ENCODE assay signal across 22 mouse cellular contexts in genomic region chr11:4252886-4253285, GRCm38 (mm10). TPM values are rescaled to one million over a fixed set of nuclear protein-coding genes. Genes with fewer than 3 reads are reported as not detected.
DNase-seq lines count a peak whose midpoint lies in the region; ATAC-seq lines count a peak whose summit lies in the region.
"Had no signal": no experiment of that assay in that cellular context is flagged by ENCODE, and none has a peak within 500 bp of the region (broad histone marks: within the 10 kb centered on the region; RNA-seq: fewer than 3 reads in every experiment).

No protein-coding gene starts in this region.

- intact Hi-C loops in heart, postnatal 36 days (cut with DNase I): no loop called here

- ATAC-seq in monocyte, adult 5-6 weeks (replicated peaks; ENCODE audit: insufficient number of reproducible peaks, low FRiP score, low TSS enrichment, poor library complexity, severe bottlenecking): no peak
- ATAC-seq: activated CD4-positive, CD25-positive, alpha-beta regulatory T cell, adult 4 months; CD4-positive, CD25-positive, alpha-beta regulatory T cell, adult 4 months; Patski had no signal

- DNase-seq in ES-CJ7 (ENCODE audit: low read depth, low spot score) (peak; percentile 62), R1 (ENCODE audit: low read depth, low spot score) (peak; percentile 95), ZHBTc4 (ENCODE audit: low read depth, low spot score) (peak; percentile 74)
- no peak for DNase-seq in heart, postnatal 36 days
- DNase-seq in embryo, embryonic 10.5 days (ENCODE audit: low spot score): no peak
- DNase-seq: adrenal gland, adult 2 months; adrenal gland, adult 8-10 months; adrenal gland, postnatal 10 days; adrenal gland, postnatal 14 days; adrenal gland, postnatal 25 days; adrenal gland, postnatal 36 days; B cell, adult 2 months; cerebellum, adult 11 months; cerebellum, adult 11-12 months; cerebellum, adult 18-20 months; cerebellum, adult 2 months; cerebellum, adult 8-10 months; cerebellum, adult 9-10 months had no signal

RNA-seq across cellular contexts. Expression of gene Lif, which starts 4.5 kb away (rescaled TPM):
- under 1 TPM; 0.16 to 0.50 TPM for total RNA-seq in heart, postnatal 36 days (2021)
- total RNA-seq in monocyte, adult 5-6 weeks (2017): 0.29 to 1.1 TPM (median 0.32 TPM) in 3 replicates

RNA-seq across cellular contexts. Expression of gene Osm, which starts 16.7 kb away (rescaled TPM):
- total RNA-seq in heart, postnatal 36 days (2021): not detected
- 75.5 to 155 TPM (median 106 TPM) in 3 replicates for total RNA-seq in monocyte, adult 5-6 weeks (2017)
- total RNA-seq: adrenal gland, postnatal 14 days; adrenal gland, postnatal 25 days had no signal

RNA-seq across cellular contexts. Expression of gene Castor1, which starts 34.9 kb away (rescaled TPM):
- total RNA-seq in heart, postnatal 36 days (2021): 1 to 10 TPM; 5.2 to 5.5 TPM
- total RNA-seq in monocyte, adult 5-6 weeks (2017): 0.64 to 8.6 TPM (median 2.4 TPM) in 3 replicates

Comparison
In these comparisons a context has a peak if more than half of its experiments do, and no peak if none do; other contexts are left out.
1. DNase-seq: peak in ES-CJ7 (single experiment), R1 (single experiment) and ZHBTc4 (single experiment); none in heart, postnatal 36 days (0 of 2) and embryo, embryonic 10.5 days (single experiment).
2. RNA of gene Osm, which starts 16.7 kb away (total RNA-seq): 75.5 to 155 TPM in monocyte, adult 5-6 weeks; not detected in heart, postnatal 36 days; every median in the first group is over 10 times any median in the second.